Mouse (Mus musculus) intestine, postnatal 0 days (tissue): Measurements from ENCODE around the gene Olfr95. TPM values are rescaled to one million over a fixed set of nuclear protein-coding genes. Genes with fewer than 3 reads are reported as not detected.

Experiments used
- ATAC-seq: fragments of 200-750 bp; cut with Nextera tagmentation; 2 replicates; pipeline ENCODE4 v1.8.0; 2017; ENCODE audit warnings: mild to moderate bottlenecking, moderate TSS enrichment, moderate library complexity
- H3K27ac ChIP-seq: fragments of 300-500 bp; sonication (generic); 2 replicates; pipeline ENCODE4 v1.5.1; 2014; ENCODE audit warnings: mild to moderate bottlenecking, low read depth, low read length, moderate library complexity
- H3K27me3 ChIP-seq: fragments of 300-500 bp; sonication (generic); replicated peaks from 2 replicates; pipeline ENCODE4 v1.6.1; 2014; ENCODE audit warnings: low read length, mixed read lengths; ENCODE audit not compliant: control insufficient read depth, insufficient read depth
- H3K36me3 ChIP-seq: fragments of 300-500 bp; sonication (generic); 2 replicates; pipeline ENCODE4 v1.6.1; 2014; ENCODE audit warnings: mild to moderate bottlenecking, moderate library complexity; ENCODE audit not compliant: control insufficient read depth, insufficient read depth
- H3K4me1 ChIP-seq: fragments of 300-500 bp; sonication (generic); replicated peaks from 2 replicates; pipeline ENCODE4 v1.6.1; 2014; ENCODE audit warnings: antibody characterized with exemption, low read length, mixed read lengths; ENCODE audit not compliant: control insufficient read depth, insufficient read depth
- H3K4me2 ChIP-seq: fragments of 300-500 bp; sonication (generic); replicated peaks from 2 replicates; pipeline ENCODE4 v1.6.1; 2014; ENCODE audit warnings: low read depth, mild to moderate bottlenecking, moderate library complexity
- H3K4me3 ChIP-seq: fragments of 300-500 bp; sonication (generic); 2 replicates; pipeline ENCODE4 v1.5.1; 2014; ENCODE audit warnings: low read depth, low read length
- H3K9ac ChIP-seq: fragments of 300-500 bp; sonication (generic); 2 replicates; pipeline ENCODE4 v1.6.1; 2014; ENCODE audit warnings: mild to moderate bottlenecking, low read depth, low read length
- H3K9me3 ChIP-seq: fragments of 300-500 bp; sonication (generic); 2 replicates; pipeline ENCODE4 v1.6.1; 2016; ENCODE audit warnings: mixed run types; ENCODE audit not compliant: control insufficient read depth
- CTCF ChIP-seq: sonication (generic); IDR thresholded peaks from 2 replicates; pipeline ENCODE4 v1.5.1; 2016; ENCODE audit warnings: low read depth, mild to moderate bottlenecking, control low read depth, antibody characterized with exemption, moderate library complexity
- polyA plus RNA-seq: library from polyadenylated mRNA; unstranded; fragments of >200 nt; fragmentation: Nextera tagmentation; extraction: Ambion mirVana; gene quantifications from 2 replicates; pipeline ENCODE4 v1.2.1, GENCODE M21; 2015

Gene Olfr95
- polyA plus RNA-seq, 1 experiment from 2014 or later, result not detected

- no peak within 1 kb of the TSS for H3K4me2 ChIP-seq
- H3K27ac ChIP-seq, result no peak within 1 kb of the TSS
- no peaks in the 10 kb centered on the region for H3K4me1 ChIP-seq
- TF ChIP-seq CTCF, result no peak
- no peak for ATAC-seq
- H3K9ac ChIP-seq, result no peak within 1 kb of the TSS
- H3K36me3 ChIP-seq, result no peaks in the 10 kb centered on the region
- H3K27me3 ChIP-seq, result no peaks in the 10 kb centered on the region
- H3K4me3 ChIP-seq, result no peak within 1 kb of the TSS
- no peaks in the 10 kb centered on the region for H3K9me3 ChIP-seq
Observed at GRCm38 (mm10) chr17:37161394-37161793, 51.5 kb downstream of the Olfr95 start, which contains the start of gene Olfr93. Gene Olfr93, minus strand, starts transcription at chr17:37161494.

Other genes starting within 250 kb of the Olfr95 start
- not detected in 2 replicates for gene 2410137M14Rik, start 231.9 kb downstream of the Olfr95 start, polyA plus RNA-seq
- 0.05 TPM in 1 of 2 replicates, not detected in the other for gene H2-M5, start 223.6 kb downstream of the Olfr95 start, polyA plus RNA-seq
- gene Zfp57, start 212.0 kb downstream of the Olfr95 start, polyA plus RNA-seq, result 8.6 and 9.0 TPM in 2 replicates
- not detected in 2 replicates for gene Mog, start 189.7 kb downstream of the Olfr95 start, polyA plus RNA-seq
- gene Gabbr1, start 167.2 kb downstream of the Olfr95 start, polyA plus RNA-seq, result 4.1 and 4.4 TPM in 2 replicates
- gene Olfr90, start 124.6 kb downstream of the Olfr95 start, polyA plus RNA-seq, result not detected in 2 replicates
- gene Olfr91, start 114.8 kb downstream of the Olfr95 start, polyA plus RNA-seq, result not detected in 2 replicates
- gene Olfr92, start 93.0 kb downstream of the Olfr95 start, polyA plus RNA-seq, result not detected in 2 replicates
- gene Olfr93, start 51.6 kb downstream of the Olfr95 start, polyA plus RNA-seq, result not detected in 2 replicates
- gene Ubd, start 19.2 kb downstream of the Olfr95 start, polyA plus RNA-seq, result 5.2 and 5.3 TPM in 2 replicates
- not detected in 2 replicates for gene Olfr94, start 12.1 kb downstream of the Olfr95 start, polyA plus RNA-seq
- gene Olfr96, start 7.0 kb upstream of the Olfr95 start, polyA plus RNA-seq, result not detected in 2 replicates
- gene Olfr97, start 24.2 kb upstream of the Olfr95 start, polyA plus RNA-seq, result not detected in 2 replicates
- gene Olfr98, start 50.6 kb upstream of the Olfr95 start, polyA plus RNA-seq, result not detected in 2 replicates
- 2.9 and 3.4 TPM in 2 replicates for gene H2-M3, start 57.1 kb upstream of the Olfr95 start, polyA plus RNA-seq
- gene Olfr99, start 70.3 kb upstream of the Olfr95 start, polyA plus RNA-seq, result 0.13 TPM in 1 of 2 replicates, not detected in the other
- not detected in 2 replicates for gene Olfr101, start 91.2 kb upstream of the Olfr95 start, polyA plus RNA-seq
- gene Olfr102, start 103.9 kb upstream of the Olfr95 start, polyA plus RNA-seq, result not detected in 2 replicates
- gene Olfr103, start 126.6 kb upstream of the Olfr95 start, polyA plus RNA-seq, result not detected in 2 replicates
- not detected in 2 replicates for gene Olfr104-ps, start 146.5 kb upstream of the Olfr95 start, polyA plus RNA-seq
- not detected in 2 replicates for gene Olfr105-ps, start 165.9 kb upstream of the Olfr95 start, polyA plus RNA-seq
- not detected in 2 replicates for gene Olfr106-ps, start 177.3 kb upstream of the Olfr95 start, polyA plus RNA-seq
- not detected in 2 replicates for gene Olfr107, start 186.1 kb upstream of the Olfr95 start, polyA plus RNA-seq
- not detected in 2 replicates for gene Olfr108, start 232.4 kb upstream of the Olfr95 start, polyA plus RNA-seq
- gene Olfr109, start 245.8 kb upstream of the Olfr95 start, polyA plus RNA-seq, result not detected in 2 replicates